Mouse (Mus musculus): ENCODE measurements around the gene Anapc7. TPM values are rescaled to one million over a fixed set of nuclear protein-coding genes. Genes with fewer than 3 reads are reported as not detected.

Gene Anapc7
- total RNA-seq (2015; ENCODE audit: low replicate concordance) (14.1 and 26.4 TPM in 2 replicates), total RNA-seq (2017; ENCODE audit: low replicate concordance) (22.3 and 34.3 TPM in 2 replicates)

- ATAC-seq (replicated peaks; ENCODE audit: low FRiP score, poor library complexity, severe bottlenecking) = 0 out of 2 replicates have a peak, but pooled peaks have one; percentile 12
These were observed at the start of gene Anapc7 for GRCm38 (mm10) chr5:122421271-122422068. Anapc7 (plus strand) TSS chr5:122421693.

GRCm38 (mm10) chr5:122372192-122372769 is 49.2 kb upstream of the Anapc7 start, which contains the start of gene Fam216a:
Fam216a (minus strand) TSS chr5:122372364.
- peak; percentile 91 for ATAC-seq (replicated peaks; ENCODE audit: low FRiP score, poor library complexity, severe bottlenecking)

GRCm38 (mm10) chr5:122372878-122373277 is 48.6 kb upstream of the Anapc7 start:
- ATAC-seq (replicated peaks; ENCODE audit: low FRiP score, poor library complexity, severe bottlenecking) = no peak

- no peak for ATAC-seq (replicated peaks; ENCODE audit: low FRiP score, poor library complexity, severe bottlenecking)
These were observed 44.2 kb upstream of the Anapc7 start for GRCm38 (mm10) chr5:122377101-122377833.

- no peak for ATAC-seq (replicated peaks; ENCODE audit: low FRiP score, poor library complexity, severe bottlenecking)
These were observed 43.3 kb upstream of the Anapc7 start for GRCm38 (mm10) chr5:122378171-122378570.

- peak; percentile 96 for ATAC-seq (replicated peaks; ENCODE audit: low FRiP score, poor library complexity, severe bottlenecking)
These were observed 41.9 kb upstream of the Anapc7 start for GRCm38 (mm10) chr5:122379374-122380155.

- ATAC-seq (replicated peaks; ENCODE audit: low FRiP score, poor library complexity, severe bottlenecking) = no peak
These were observed 31.5 kb upstream of the Anapc7 start for GRCm38 (mm10) chr5:122390006-122390405.

GRCm38 (mm10) chr5:122390671-122391070 is 30.8 kb upstream of the Anapc7 start:
- ATAC-seq (replicated peaks; ENCODE audit: low FRiP score, poor library complexity, severe bottlenecking) = no peak

- no peak for ATAC-seq (replicated peaks; ENCODE audit: low FRiP score, poor library complexity, severe bottlenecking)
These were observed 30.2 kb upstream of the Anapc7 start for GRCm38 (mm10) chr5:122391178-122391785.

GRCm38 (mm10) chr5:122391786-122392180 is 29.7 kb upstream of the Anapc7 start, which contains the start of gene Arpc3:
Arpc3 (plus strand) TSS chr5:122391878.
- ATAC-seq (replicated peaks; ENCODE audit: low FRiP score, poor library complexity, severe bottlenecking) = peak; percentile 95

- ATAC-seq (replicated peaks; ENCODE audit: low FRiP score, poor library complexity, severe bottlenecking) = peak; percentile 37
These were observed 29.1 kb upstream of the Anapc7 start for GRCm38 (mm10) chr5:122392227-122393004.

- ATAC-seq (replicated peaks; ENCODE audit: low FRiP score, poor library complexity, severe bottlenecking) = peak; percentile 67
These were observed 27.6 kb upstream of the Anapc7 start for GRCm38 (mm10) chr5:122393887-122394286.

GRCm38 (mm10) chr5:122396791-122397190 is 24.7 kb upstream of the Anapc7 start:
- no peak for ATAC-seq (replicated peaks; ENCODE audit: low FRiP score, poor library complexity, severe bottlenecking)

- ATAC-seq (replicated peaks; ENCODE audit: low FRiP score, poor library complexity, severe bottlenecking) = no peak
These were observed 24.0 kb upstream of the Anapc7 start for GRCm38 (mm10) chr5:122397495-122397894.

- ATAC-seq (replicated peaks; ENCODE audit: low FRiP score, poor library complexity, severe bottlenecking) = no peak
These were observed 21.6 kb upstream of the Anapc7 start for GRCm38 (mm10) chr5:122399871-122400270.

- ATAC-seq (replicated peaks; ENCODE audit: low FRiP score, poor library complexity, severe bottlenecking) = no peak
These were observed 20.7 kb upstream of the Anapc7 start for GRCm38 (mm10) chr5:122400628-122401302.

- ATAC-seq (replicated peaks; ENCODE audit: low FRiP score, poor library complexity, severe bottlenecking) = peak; percentile 68
These were observed 20.2 kb upstream of the Anapc7 start for GRCm38 (mm10) chr5:122401303-122401640.

- ATAC-seq (replicated peaks; ENCODE audit: low FRiP score, poor library complexity, severe bottlenecking) = no peak
These were observed 19.3 kb upstream of the Anapc7 start for GRCm38 (mm10) chr5:122402160-122402559.
